Mouse (Mus musculus): Measurements from ENCODE around the gene Tmed2. TPM values are rescaled to one million over a fixed set of nuclear protein-coding genes. Genes with fewer than 3 reads are reported as not detected.

Tmed2 gene
- polyA plus RNA-seq, 1 experiment from 2014 or later, result 336 TPM

DNA sequence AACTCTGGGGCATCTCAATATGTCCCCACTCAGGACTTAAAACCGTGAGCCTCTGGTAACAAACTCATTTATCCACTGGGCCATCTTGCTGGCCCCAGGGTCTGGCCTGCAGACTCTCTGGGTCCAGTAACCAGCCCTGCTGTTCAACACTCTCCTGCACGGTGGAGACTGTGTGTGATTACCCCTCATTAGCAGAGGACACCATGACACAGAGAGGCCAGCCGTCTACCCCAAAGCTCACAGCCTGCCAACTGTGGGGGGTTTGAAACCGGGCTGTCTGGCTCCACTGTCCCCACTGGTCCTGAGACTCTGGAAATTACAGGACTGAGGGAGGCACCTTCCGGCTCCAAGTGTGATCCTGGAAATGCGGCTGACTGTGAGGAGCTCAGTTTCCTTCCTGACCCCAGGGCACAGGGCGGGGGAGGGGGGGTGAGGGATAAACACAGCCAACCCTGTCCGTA, 11.3 kb upstream of the Tmed2 start:
- no peaks in the 10 kb centered on the region for H3K9me3 ChIP-seq (replicated peaks)
- H3K9ac ChIP-seq (replicated peaks), result peak overlapping the region; percentile 45
- H3K36me3 ChIP-seq, result no peaks in the 10 kb centered on the region
- WGBS, result 32% methylated on average over 8 of the region's 8 CpGs
- ATAC-seq (ENCODE audit: low FRiP score), result no peak
- H3K27me3 ChIP-seq (replicated peaks), result no peaks in the 10 kb centered on the region
- peak overlapping the region; percentile 84 for H3K4me3 ChIP-seq (replicated peaks)
- peak overlapping the region; percentile 84 for H3K4me2 ChIP-seq
- H3K4me1 ChIP-seq, result peaks cover 36% of the 10 kb centered on the region
- H3K27ac ChIP-seq (replicated peaks), result peak overlapping the region; percentile 34; the same call in 1 of the 2 replicates

DNA sequence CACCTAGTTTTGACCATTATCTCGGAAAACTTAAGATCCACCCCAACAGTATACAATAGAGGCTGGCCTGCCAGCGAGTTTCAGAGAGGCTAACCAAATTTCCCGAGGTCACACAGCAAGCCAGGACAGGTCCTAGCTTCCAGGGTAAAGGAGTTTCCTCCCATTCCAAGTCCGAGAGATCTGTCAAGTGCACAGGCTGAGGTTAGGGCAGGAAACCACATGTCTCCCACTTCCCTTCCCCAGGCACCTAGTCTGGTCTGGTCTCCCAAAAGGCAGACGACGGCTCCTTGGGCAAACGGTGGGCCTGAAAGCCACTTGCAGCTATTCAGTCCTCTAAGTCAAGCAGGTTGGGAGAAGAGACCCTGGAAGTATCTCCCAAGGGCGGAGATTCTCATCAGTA, 10.8 kb upstream of the Tmed2 start:
- ATAC-seq (ENCODE audit: low FRiP score), result no peak
- H3K9me3 ChIP-seq (replicated peaks), result no peaks in the 10 kb centered on the region
- H3K4me1 ChIP-seq, result peaks cover 36% of the 10 kb centered on the region
- no peaks in the 10 kb centered on the region for H3K36me3 ChIP-seq
- H3K4me3 ChIP-seq (replicated peaks), result peak overlapping the region; percentile 84
- H3K27me3 ChIP-seq (replicated peaks), result no peaks in the 10 kb centered on the region
- no peak overlapping the region for H3K27ac ChIP-seq (replicated peaks)
- 59% methylated on average over 8 of the region's 8 CpGs for WGBS
- H3K4me2 ChIP-seq, result peak overlapping the region; percentile 84
- peak overlapping the region; percentile 73; the same call in 1 of the 2 replicates for H3K9ac ChIP-seq (replicated peaks)

DNA sequence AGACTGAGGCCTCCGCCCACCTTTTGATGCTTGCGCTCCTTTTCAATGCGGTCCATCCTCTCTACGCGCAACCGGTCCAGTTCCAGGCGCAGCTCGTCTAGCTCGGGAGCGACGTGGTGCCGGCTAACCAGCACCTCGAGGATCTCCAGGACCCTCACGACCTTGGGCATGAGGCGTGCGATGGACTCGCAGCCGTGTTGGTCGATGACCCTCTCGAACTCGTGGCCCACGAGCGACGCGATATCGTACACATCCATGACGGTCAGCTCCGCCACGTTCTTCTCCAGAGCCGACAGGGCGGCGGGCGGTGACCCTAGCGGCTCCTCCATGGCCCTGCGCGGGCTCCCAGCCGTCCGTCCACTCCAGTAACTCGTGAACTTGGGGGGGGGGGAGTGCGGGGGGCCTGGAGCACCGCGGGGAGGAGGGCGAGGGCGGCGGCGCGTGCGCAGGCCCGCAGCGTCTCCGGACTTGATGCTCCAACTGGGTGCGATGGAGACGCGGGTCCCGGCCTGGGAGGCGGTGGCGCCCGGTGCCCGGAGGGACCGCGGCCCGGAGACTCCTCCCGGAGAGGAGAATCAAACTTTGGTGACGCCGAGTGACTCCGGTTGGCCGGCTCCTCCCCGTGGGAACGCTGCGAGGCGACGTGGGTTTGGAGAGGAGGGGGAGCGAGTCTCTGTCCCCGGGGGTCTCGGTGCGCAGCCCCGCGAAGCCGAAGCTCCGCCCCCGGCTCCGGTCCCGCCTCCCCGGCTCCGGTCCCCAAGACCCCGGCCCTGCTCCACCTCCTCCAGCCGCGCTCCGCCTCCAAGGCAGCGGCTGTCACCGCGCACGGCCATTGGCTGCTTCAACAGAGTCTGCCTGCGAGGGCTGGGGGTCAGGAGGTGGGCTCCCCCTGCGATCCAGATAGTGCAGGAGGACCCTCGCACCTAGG, 9.6 kb upstream of the Tmed2 start, which contains the start of gene Rilpl1:
Gene Rilpl1, minus strand, starts transcription at position 737 of the 928 bp plus-strand sequence.
- Histone ChIP-seq H3K9ac (replicated peaks) (peak within 1 kb of the TSS; percentile 73), H3K9me3 (replicated peaks) (no peaks in the 10 kb centered on the region), H3K4me1 (peaks cover 36% of the 10 kb centered on the region), H3K27me3 (replicated peaks) (no peaks in the 10 kb centered on the region), H3K36me3 (no peaks in the 10 kb centered on the region), H3K27ac (replicated peaks) (peak within 1 kb of the TSS; percentile 87), H3K4me2 (peak within 1 kb of the TSS; percentile 84), H3K4me3 (replicated peaks) (peak within 1 kb of the TSS; percentile 84)
- under 1% methylated on average over 92 of the region's 96 CpGs for WGBS
- peak; percentile 92 for ATAC-seq (ENCODE audit: low FRiP score)

DNA sequence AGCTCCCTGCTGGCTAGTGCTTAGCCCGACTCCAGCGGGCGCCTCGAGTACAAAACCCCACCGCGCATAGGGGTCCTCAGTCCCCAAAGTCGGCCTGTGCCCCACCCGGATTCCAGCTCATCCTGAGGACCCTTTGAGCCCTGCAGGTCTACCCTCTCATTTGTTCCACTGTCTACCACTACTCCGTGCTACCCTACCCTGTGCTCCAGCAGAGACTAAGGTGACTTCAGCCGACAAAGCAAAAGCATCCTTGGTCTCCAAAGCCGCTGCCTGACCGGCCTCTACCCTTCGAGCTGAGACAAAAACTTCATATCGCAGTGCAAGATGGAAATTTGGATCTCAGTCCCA, 8.9 kb upstream of the Tmed2 start:
- Histone ChIP-seq H3K27ac (replicated peaks) (peak overlapping the region; percentile 87), H3K36me3 (no peaks in the 10 kb centered on the region), H3K4me2 (peak overlapping the region; percentile 84), H3K9me3 (replicated peaks) (no peaks in the 10 kb centered on the region), H3K4me3 (replicated peaks) (peak overlapping the region; percentile 84), H3K4me1 (peaks cover 36% of the 10 kb centered on the region), H3K9ac (replicated peaks) (peak overlapping the region; percentile 73), H3K27me3 (replicated peaks) (no peaks in the 10 kb centered on the region)
- peak; percentile 40 for ATAC-seq (ENCODE audit: low FRiP score)
- WGBS, result 13% methylated on average over 14 of the region's 14 CpGs

DNA sequence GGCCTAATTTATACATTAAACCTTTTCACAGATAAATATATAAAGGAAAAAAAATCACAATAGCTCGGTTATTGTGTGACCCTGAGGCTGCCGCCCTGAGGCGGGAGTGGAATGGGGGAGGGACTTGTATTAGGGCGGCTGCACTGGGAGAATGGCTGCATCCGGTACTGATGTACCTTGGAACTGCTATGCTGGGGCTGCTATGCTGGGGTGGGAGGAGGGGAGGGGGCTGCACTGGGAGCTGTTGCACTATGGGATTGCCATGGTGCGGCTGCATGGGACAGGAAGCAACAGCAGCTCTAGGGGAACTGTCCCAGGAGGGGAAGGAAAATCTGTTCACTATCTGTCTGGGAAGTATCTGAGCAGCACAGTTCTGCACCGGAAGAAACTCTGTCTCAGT, 8.0 kb upstream of the Tmed2 start:
- WGBS, result 43% methylated on average over 7 of the region's 7 CpGs
- Histone ChIP-seq H3K27me3 (replicated peaks) (no peaks in the 10 kb centered on the region), H3K4me3 (replicated peaks) (no peak overlapping the region), H3K9me3 (replicated peaks) (no peaks in the 10 kb centered on the region), H3K4me1 (peaks cover 40% of the 10 kb centered on the region), H3K9ac (replicated peaks) (no peak overlapping the region), H3K36me3 (no peaks in the 10 kb centered on the region), H3K4me2 (no peak overlapping the region), H3K27ac (replicated peaks) (no peak overlapping the region)
- no peak for ATAC-seq (ENCODE audit: low FRiP score)

DNA sequence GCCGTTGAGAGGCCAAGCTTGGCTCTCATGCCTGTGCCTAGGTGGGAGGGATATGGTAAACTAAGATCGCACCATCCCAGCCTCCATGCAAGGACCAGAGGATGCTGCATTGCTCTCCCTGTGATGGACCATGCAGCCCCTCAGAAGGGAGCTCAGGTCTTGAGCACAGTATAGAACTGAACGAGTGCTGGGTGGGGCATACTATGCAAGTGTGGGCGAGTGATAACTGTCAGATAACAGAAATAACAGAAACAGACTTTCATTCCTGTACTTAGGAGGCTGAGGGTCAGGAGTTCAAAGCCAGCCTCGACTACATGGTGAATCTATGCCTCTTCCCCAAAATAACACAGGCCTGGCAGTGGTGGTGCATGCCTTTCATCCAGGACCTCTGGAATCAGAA, 5.5 kb upstream of the Tmed2 start:
- Histone ChIP-seq H3K27me3 (replicated peaks) (no peaks in the 10 kb centered on the region), H3K27ac (replicated peaks) (no peak overlapping the region), H3K4me3 (replicated peaks) (no peak overlapping the region), H3K4me1 (peaks cover 19% of the 10 kb centered on the region), H3K9ac (replicated peaks) (no peak overlapping the region), H3K36me3 (no peaks in the 10 kb centered on the region), H3K4me2 (no peak overlapping the region), H3K9me3 (replicated peaks) (no peaks in the 10 kb centered on the region)
- ATAC-seq (ENCODE audit: low FRiP score), result no peak
- WGBS, result 74% methylated on average over 5 of the region's 5 CpGs

DNA sequence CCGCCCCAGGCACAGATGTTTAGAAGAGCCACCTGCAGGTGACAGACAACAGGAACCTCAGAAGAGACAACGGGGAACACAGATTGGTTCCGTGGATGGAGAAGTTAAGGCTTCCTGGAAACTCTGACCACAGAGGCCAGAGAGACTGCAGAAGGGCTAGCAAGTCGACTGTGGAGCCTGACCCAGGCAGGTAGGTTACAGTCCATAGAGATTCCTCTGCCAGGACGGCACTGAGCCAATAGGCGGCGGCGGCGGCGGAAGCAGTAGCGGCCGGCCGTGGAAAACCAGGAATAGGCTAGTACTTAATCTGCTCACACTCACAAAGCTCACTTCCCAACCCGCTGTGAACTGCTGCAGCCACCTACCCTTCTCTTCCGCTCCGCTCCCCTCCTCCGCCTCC, 3.7 kb upstream of the Tmed2 start:
- no peak overlapping the region for H3K27ac ChIP-seq (replicated peaks)
- no peaks in the 10 kb centered on the region for H3K27me3 ChIP-seq (replicated peaks)
- no peaks in the 10 kb centered on the region for H3K36me3 ChIP-seq
- WGBS, result 6% methylated on average over 16 of the region's 17 CpGs
- H3K9me3 ChIP-seq (replicated peaks), result no peaks in the 10 kb centered on the region
- no peak overlapping the region for H3K9ac ChIP-seq (replicated peaks)
- 0 out of 2 replicates have a peak overlapping the region, but pooled peaks have one; percentile 6 for H3K4me3 ChIP-seq (replicated peaks)
- no peak for ATAC-seq (ENCODE audit: low FRiP score)
- H3K4me2 ChIP-seq, result peak overlapping the region; percentile 46
- H3K4me1 ChIP-seq, result peaks cover 15% of the 10 kb centered on the region

DNA sequence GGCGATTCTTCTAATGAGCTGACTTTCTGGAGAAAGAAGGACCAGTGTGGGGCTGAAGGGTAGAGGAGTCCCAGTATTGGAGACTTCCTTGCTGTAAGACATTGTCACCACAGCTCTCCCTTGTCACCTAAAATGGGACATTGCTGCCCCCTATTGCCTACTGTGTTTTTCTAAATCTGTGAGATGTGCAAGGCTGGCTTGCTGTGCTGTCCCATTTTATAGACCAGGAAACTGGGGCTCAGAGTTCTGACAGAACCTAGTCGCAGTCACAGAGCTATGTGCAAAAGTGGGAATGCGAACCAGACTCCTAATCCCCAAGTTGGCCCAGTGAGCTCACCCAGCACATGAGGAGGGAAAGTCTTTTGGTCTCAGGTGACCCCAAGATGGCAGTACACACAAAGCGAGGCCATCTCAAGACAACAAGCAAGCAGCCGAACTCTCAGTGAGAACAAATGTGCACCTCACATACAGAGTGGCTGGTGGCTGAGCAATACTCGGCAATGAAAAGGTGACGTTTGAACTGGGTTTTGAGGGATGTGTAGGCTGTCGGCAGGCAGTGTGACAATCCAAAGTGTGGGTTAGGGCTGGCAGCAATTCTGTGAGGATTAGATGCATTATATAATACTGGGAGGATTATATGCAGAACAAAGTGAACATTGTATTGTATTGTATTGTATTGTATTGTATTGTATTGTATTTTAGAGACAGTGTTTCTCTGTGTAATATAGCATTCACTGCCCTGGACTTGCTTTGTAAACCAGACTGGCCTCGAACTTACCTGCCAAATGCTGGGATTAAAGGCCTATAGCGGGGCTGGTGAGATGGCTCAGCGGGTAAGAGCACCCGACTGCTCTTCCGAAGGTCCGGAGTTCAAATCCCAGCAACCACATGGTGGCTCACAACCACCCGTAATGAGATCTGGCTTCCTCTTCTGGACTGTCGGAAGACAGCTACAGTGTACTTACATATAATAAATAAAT, 1.4 kb upstream of the Tmed2 start:
- Histone ChIP-seq H3K9ac (replicated peaks) (no peak overlapping the region), H3K9me3 (replicated peaks) (no peaks in the 10 kb centered on the region), H3K36me3 (peaks cover 10% of the 10 kb centered on the region), H3K4me2 (no peak overlapping the region), H3K27me3 (replicated peaks) (no peaks in the 10 kb centered on the region), H3K4me1 (peaks cover 26% of the 10 kb centered on the region), H3K4me3 (replicated peaks) (no peak overlapping the region), H3K27ac (replicated peaks) (no peak overlapping the region)
- WGBS, result 83% methylated on average over 16 of the region's 16 CpGs
- no peak for ATAC-seq (ENCODE audit: low FRiP score)

DNA sequence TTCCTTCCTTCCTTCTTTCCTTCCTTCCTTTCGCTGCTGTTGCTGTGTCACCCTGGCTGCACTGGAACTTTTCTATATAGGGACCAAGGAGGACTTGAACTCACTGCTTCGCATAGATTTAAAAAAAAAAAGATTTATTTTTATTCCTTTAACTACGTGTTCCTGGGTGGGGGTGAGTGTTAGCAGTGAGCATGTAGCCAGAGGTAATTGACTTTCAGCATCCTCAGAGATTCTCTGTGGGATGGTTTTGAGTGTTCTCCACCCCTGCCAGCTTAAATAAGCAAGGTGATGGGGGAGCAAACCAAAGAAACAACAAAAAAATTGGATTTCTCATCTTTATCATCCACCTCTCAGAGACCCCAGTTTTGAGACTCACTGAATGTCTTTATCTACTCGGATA, 590 bp upstream of the Tmed2 start:
- H3K27me3 ChIP-seq (replicated peaks), result no peaks in the 10 kb centered on the region
- H3K36me3 ChIP-seq, result peaks cover 18% of the 10 kb centered on the region
- peaks cover 28% of the 10 kb centered on the region for H3K4me1 ChIP-seq
- no peak; the same call in 1 of the 2 replicates for ATAC-seq (ENCODE audit: low FRiP score)
- H3K4me3 ChIP-seq (replicated peaks), result peak overlapping the region; percentile 93
- 76% methylated on average over 4 of the region's 4 CpGs for WGBS
- H3K9ac ChIP-seq (replicated peaks), result no peak overlapping the region
- H3K4me2 ChIP-seq, result peak overlapping the region; percentile 50
- peak overlapping the region; percentile 83 for H3K27ac ChIP-seq (replicated peaks)
- H3K9me3 ChIP-seq (replicated peaks), result no peaks in the 10 kb centered on the region

DNA sequence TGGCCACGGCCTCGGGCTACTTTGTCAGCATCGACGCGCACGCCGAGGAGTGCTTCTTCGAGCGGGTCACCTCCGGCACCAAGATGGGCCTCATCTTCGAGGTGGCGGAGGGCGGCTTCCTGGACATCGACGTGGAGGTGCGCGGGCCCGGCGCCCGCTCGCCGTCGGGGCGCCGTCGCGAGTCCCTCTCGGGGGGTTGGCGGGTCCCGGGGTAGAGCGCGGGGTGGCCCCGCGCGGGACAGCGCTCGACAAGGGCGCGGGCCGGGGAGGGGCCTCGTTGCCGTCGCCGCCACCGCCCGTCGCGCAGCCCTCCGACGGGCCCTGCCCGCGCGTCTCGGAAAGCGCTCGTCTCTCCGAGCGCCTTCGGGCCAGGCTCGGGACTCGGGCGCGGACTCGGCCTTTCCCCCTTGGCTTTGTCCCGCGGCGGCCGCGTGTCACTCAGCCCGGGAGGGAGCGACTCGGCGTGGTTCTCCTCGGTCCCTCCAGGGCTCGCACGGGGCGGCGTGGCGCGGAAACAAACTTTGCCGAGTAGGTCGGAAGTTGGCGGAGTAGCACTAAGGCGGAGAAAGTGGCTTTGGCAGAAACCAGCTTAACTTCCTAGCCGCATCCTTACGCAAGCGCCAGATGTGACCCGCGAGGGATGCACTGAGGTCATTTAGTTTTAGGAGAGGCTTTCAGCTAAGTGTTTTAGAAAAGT, 558 bp downstream of the Tmed2 start:
- WGBS, result under 1% methylated on average over 73 of the region's 89 CpGs
- H3K36me3 ChIP-seq, result peaks cover 29% of the 10 kb centered on the region
- ATAC-seq (ENCODE audit: low FRiP score), result peak; percentile 67
- H3K4me2 ChIP-seq, result peak overlapping the region; percentile 83
- H3K9me3 ChIP-seq (replicated peaks), result no peaks in the 10 kb centered on the region
- no peaks in the 10 kb centered on the region for H3K27me3 ChIP-seq (replicated peaks)
- H3K9ac ChIP-seq (replicated peaks), result peak overlapping the region; percentile 72
- peak overlapping the region; percentile 83 for H3K27ac ChIP-seq (replicated peaks)
- peak overlapping the region; percentile 93 for H3K4me3 ChIP-seq (replicated peaks)
- peaks cover 28% of the 10 kb centered on the region for H3K4me1 ChIP-seq

DNA sequence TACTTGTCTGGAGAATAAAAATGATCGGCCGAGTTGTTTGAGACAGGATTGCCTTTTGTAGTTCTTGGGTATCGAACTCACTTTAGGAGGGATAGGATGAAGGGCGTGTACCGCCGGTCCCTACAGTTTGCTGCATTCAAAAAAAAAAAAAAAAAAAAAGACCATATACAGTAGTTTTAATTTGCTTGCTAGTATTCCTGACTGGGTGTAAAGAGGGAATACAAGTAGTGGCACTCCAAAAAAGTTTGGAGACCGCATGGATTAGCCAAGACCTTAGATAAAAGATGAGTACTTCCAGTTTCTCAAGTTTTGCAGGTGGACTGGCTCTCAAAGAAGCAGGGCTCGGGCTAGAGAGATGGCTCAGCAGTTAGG, 1.1 kb downstream of the Tmed2 start:
- H3K27ac ChIP-seq (replicated peaks), result peak overlapping the region; percentile 83
- H3K36me3 ChIP-seq, result peaks cover 34% of the 10 kb centered on the region
- ATAC-seq (ENCODE audit: low FRiP score), result no peak
- H3K4me3 ChIP-seq (replicated peaks), result peak overlapping the region; percentile 93
- peaks cover 28% of the 10 kb centered on the region for H3K4me1 ChIP-seq
- H3K4me2 ChIP-seq, result peak overlapping the region; percentile 83
- WGBS, result 11% methylated on average over 8 of the region's 8 CpGs
- peak overlapping the region; percentile 72 for H3K9ac ChIP-seq (replicated peaks)
- H3K27me3 ChIP-seq (replicated peaks), result no peaks in the 10 kb centered on the region
- H3K9me3 ChIP-seq (replicated peaks), result no peaks in the 10 kb centered on the region

Data from neural tube, embryonic 15.5 days (tissue).